Mouse (Mus musculus) gonadal fat pad, adult 2 months (tissue): ENCODE data around the gene Sipa1l2. TPM values are rescaled to one million over a fixed set of nuclear protein-coding genes. Genes with fewer than 3 reads are reported as not detected.
"Not testable (repeated sequence)": the region's sequence is repeated elsewhere in the genome, so short reads cannot be mapped to it uniquely, and the experiment has no call there.

Source experiments
- DNase-seq: peaks from one replicate; pipeline ENCODE4 v3.0.0-alpha.2; 2012; ENCODE audit warnings: low read depth
- polyA plus RNA-seq: library from polyadenylated mRNA; depleted of rRNA; stranded (reverse); fragments of >200 nt; gene quantifications from 2 replicates; pipeline ENCODE4 v1.2.3, GENCODE M21; 2012

The Sipa1l2 gene
- polyA plus RNA-seq, 1 experiment = 8.9 TPM

GRCm38 (mm10) chr8:125539056-125540013 lies 30.3 kb downstream of the Sipa1l2 start:
- no peak for DNase-seq

DNA sequence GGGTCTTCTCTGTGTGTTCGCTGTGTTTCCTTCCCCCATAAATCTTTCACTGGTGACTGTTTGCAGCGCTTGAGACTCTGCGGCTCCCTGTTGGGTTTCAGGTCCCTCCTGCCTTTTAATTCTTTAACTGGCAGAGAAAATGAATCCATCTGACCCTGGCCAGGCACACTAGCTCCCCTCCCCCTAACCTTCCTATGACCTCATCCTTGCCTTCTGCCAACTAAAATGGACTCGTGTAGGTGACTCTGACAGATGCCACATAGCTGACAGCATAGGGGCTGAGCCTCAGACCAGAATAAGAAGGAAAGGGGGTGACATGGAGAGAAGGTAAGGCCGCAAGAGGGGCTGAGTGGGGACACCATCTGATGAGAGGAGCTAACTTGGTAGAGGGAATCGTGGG lies 31.3 kb downstream of the Sipa1l2 start:
- no peak for DNase-seq

GRCm38 (mm10) chr8:125533709-125534108 lies 35.9 kb downstream of the Sipa1l2 start:
- no peak for DNase-seq

GRCm38 (mm10) chr8:125532953-125533352 lies 36.7 kb downstream of the Sipa1l2 start:
- DNase-seq = no peak

DNA sequence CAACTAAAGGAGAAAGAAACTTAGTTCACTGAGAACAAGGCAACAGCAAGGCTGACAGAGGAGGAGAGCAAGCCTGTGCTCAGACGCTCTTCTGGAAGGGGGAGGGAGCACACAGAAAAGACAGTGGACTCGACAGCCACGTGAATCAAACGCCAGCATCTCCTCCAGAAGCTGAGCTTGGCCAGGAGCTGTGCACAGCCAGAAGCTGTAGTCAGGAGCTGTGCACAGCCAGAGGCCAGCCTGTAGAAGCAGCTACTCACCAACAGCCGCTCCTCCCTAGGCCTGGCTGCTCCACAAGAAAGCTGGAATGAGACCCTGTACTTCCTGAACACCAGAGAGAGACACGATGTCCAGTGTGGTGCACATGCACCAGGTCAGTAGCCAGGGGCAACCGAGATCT lies 37.4 kb downstream of the Sipa1l2 start:
- no peak for DNase-seq

- DNase-seq = no peak
These were observed 38.0 kb downstream of the Sipa1l2 start for GRCm38 (mm10) chr8:125531640-125532039.

- DNase-seq = no peak
These were observed 38.5 kb downstream of the Sipa1l2 start for GRCm38 (mm10) chr8:125531088-125531438.

- no peak for DNase-seq
These were observed 39.2 kb downstream of the Sipa1l2 start for GRCm38 (mm10) chr8:125530187-125531087.

- no peak for DNase-seq
These were observed 40.6 kb downstream of the Sipa1l2 start for GRCm38 (mm10) chr8:125529019-125529418.

DNA sequence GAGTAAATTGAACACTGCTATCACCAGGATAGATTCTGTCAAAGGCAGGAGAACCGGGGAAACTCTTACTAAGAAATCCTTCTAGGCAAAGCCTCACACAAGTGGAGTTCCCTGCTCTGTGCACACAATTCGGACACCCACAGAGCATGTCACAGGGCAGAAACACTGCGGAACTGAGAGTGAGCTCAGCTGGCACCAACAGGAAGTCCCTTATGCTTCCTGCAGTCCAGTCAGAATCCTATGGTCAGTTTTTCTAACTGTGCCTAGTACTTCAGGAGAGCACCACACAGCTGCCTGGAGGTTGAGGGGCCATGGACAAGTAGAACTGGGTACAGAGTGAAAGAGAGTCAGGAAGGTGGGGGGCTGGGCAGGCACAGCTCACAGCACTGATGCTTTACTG lies 41.7 kb downstream of the Sipa1l2 start:
- no peak for DNase-seq

DNA sequence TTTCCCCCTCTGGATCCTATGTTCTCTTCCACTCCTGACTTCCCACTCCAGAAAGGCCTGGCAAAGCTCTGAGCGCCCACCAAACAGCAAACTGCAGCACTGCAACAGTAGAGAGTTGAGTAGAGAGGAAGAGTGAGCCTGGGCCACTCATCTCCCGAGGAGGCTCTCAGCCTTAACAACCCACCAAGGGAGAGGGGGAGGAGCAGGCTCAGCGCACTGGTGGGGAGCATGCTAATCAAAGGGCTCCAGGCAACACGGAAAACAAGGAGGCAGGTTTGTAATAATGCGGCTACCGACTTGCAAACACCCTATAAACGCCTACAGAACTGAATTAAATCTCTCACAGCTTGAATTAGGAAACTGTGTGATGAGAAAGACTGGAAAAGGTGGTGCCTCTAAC lies 42.6 kb downstream of the Sipa1l2 start:
- no peak for DNase-seq

- no peak for DNase-seq
These were observed 43.0 kb downstream of the Sipa1l2 start for GRCm38 (mm10) chr8:125526582-125526981.

- no peak for DNase-seq
These were observed 45.1 kb downstream of the Sipa1l2 start for GRCm38 (mm10) chr8:125524479-125524878.

GRCm38 (mm10) chr8:125523213-125523612 lies 46.4 kb downstream of the Sipa1l2 start:
- no peak for DNase-seq

- no peak for DNase-seq
These were observed 47.5 kb downstream of the Sipa1l2 start for GRCm38 (mm10) chr8:125522151-125522550.

GRCm38 (mm10) chr8:125521087-125521486 lies 48.5 kb downstream of the Sipa1l2 start:
- no peak for DNase-seq

GRCm38 (mm10) chr8:125520308-125520707 lies 49.3 kb downstream of the Sipa1l2 start:
- not testable (repeated sequence) for DNase-seq

DNA sequence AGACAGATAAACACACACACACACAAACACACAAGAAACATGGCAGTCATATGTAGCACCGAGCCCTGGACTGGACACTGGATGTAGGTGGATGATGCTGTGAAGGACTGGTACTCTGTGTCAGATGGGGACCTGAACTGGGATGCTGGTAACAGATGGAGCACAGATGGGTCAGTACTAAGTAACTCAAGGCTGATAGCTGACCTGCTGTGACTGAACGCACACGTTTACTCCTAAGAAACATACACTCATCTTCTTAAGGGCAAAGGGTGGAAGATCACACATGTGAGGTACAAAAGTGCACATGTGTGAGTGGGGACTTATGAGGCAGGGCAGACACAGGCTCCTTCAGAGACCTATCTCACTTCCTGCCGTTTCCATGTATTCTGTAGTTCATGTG lies 50.7 kb downstream of the Sipa1l2 start:
- DNase-seq = no peak

DNA sequence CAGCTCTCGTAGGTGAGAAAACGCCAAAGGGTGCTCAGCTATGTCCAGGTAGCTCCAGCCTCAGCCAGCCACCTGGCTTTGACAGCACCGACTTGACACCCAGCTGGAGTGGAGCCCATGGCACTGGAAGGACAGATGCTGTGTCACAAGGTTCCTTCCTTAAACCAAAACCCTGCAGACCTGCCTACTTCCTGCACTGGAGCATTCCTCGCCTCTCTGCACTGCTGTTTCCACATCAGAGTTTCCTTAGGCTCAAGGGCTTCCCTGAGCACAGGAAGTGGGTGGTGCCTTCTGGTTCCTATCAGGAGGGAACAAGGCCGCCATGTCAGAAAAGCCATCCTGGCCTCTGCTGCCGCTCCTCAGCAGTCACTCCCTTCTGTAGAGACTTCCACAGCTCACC lies 51.3 kb downstream of the Sipa1l2 start:
- DNase-seq = no peak

- no peak for DNase-seq
These were observed 52.2 kb downstream of the Sipa1l2 start for GRCm38 (mm10) chr8:125517397-125517796.

GRCm38 (mm10) chr8:125516115-125516905 lies 53.3 kb downstream of the Sipa1l2 start:
- no peak for DNase-seq

DNA sequence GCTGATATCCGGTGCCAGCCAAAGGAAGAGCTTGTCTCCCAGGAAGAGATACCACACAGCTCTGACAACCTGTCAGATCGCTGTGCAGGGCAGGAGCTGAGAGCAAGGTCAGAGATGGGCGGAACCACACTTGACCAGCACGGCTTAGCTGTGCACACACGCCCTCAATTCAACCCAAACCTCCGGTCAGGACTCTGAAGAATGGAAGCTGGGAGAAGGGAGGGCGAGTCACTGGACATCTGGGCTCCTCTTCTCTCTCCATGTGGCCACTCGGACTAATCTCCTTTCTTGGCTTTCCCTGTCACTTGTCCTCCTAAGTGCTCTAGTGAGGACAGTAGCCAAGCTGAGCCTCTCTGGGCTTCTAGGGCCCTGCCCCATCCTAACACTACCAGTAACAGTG lies 53.9 kb downstream of the Sipa1l2 start:
- no peak for DNase-seq
